Mouse (Mus musculus) olfactory bulb, adult 2 months (tissue): ENCODE data around the gene Phactr1. TPM values are rescaled to one million over a fixed set of nuclear protein-coding genes. Genes with fewer than 3 reads are reported as not detected.

Source experiments
- H3K27ac ChIP-seq: fragments of 200-500 bp; 2 replicates; pipeline ENCODE4 v1.5.1; 2012; ENCODE audit warnings: low read depth, low read length; ENCODE audit not compliant: insufficient read depth
- H3K4me1 ChIP-seq: fragments of 200-500 bp; 2 replicates; pipeline ENCODE4 v1.6.1; 2012; ENCODE audit warnings: low read length; ENCODE audit not compliant: control insufficient read depth, insufficient read depth
- H3K4me3 ChIP-seq: fragments of 200-500 bp; 2 replicates; pipeline ENCODE4 v1.5.1; 2012; ENCODE audit warnings: mild to moderate bottlenecking, low read depth, low read length, moderate library complexity; ENCODE audit not compliant: insufficient read depth
- CTCF ChIP-seq: fragments of 200-500 bp; IDR thresholded peaks from 2 replicates; pipeline ENCODE4 v1.5.1; 2012; ENCODE audit warnings: low read depth, mild to moderate bottlenecking, low read length, moderate library complexity; ENCODE audit not compliant: insufficient read depth
- POLR2A ChIP-seq: fragments of 200-500 bp; IDR thresholded peaks from 2 replicates; pipeline ENCODE4 v1.6.1; 2012; ENCODE audit warnings: mild to moderate bottlenecking, low read depth, low read length, moderate library complexity; ENCODE audit not compliant: insufficient read depth
- WGBS: fragments of 180-500 bp; shearing (Covaris S2); methylation state at CpG from one replicate; pipeline ENCODE4 v1.1.7; 2018; 5-methylcytosine and 5-hydroxymethylcytosine counted together
- polyA plus RNA-seq: library from polyadenylated mRNA; stranded (reverse); fragments of >200 nt; gene quantifications from 2 replicates; pipeline ENCODE4 v1.2.4, GENCODE M21; 2012; ENCODE audit warnings: low replicate concordance; ENCODE audit not compliant: missing spikeins, insufficient read depth, insufficient read length

Phactr1 gene
- polyA plus RNA-seq, 1 experiment = not detected

DNA sequence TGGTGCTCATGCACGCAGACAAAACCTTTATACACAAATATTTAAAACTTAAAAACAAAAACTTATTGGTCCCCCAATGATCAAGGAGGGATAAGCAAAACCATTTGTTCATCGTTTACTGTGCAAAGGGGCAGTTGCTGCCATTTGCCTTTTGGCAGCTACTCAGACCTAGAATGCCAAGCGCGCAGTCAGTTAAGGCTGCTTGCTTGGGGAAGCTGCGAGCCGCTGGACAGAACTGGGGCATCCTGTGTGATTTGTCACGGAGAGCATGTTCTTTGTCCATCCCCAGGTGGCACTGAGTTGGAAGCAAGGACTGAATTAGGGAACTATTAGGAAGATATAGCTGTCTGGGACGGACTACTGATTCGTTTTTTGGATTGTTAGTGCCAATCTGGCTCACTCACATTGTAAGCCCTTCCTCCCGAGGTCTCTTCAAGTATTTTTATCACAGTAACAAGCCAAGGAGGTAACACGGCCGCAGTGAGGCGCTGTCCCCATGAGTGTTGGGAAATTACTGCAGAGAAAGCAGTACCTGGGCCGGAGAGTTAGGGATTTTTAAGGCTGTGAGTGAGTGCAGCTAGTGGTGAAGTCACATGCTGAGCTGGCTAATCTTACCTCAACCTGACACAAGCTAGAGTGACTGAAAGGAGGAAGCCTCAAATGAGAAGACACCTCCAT is 491.8 kb downstream of the Phactr1 start:
- H3K4me3 ChIP-seq = no peak overlapping the region
- H3K4me1 ChIP-seq = no peaks in the 10 kb centered on the region
- no peak overlapping the region for H3K27ac ChIP-seq
- TF ChIP-seq POLR2A = no peak
- no peak for TF ChIP-seq CTCF
- 35% methylated on average over 14 of the region's 14 CpGs for WGBS

DNA sequence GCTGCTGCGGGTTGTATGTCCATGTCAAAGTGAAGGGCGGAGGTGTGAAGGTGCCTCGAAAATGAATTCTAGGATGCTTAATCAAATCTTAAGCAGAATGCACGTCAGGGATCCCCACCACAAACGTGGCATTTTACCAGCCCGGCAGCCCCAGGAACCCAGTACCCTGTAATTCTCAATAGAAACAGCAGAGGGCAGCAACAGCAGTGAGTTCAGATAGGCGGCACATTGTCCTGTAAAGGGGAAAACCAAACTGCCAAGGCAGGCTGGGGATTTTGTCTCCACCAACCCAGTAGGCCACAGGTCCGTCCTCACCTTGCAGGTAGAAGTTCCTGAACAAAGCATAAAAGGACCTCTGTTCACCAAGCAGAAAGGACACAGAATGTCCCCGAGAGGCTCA is 492.8 kb downstream of the Phactr1 start:
- TF ChIP-seq POLR2A = no peak
- peak; percentile 62 for TF ChIP-seq CTCF
- Histone ChIP-seq H3K27ac (no peak overlapping the region), H3K4me3 (no peak overlapping the region), H3K4me1 (no peaks in the 10 kb centered on the region)
- whole genome bisulfite sequencing = 19% methylated on average over 9 of the region's 9 CpGs

DNA sequence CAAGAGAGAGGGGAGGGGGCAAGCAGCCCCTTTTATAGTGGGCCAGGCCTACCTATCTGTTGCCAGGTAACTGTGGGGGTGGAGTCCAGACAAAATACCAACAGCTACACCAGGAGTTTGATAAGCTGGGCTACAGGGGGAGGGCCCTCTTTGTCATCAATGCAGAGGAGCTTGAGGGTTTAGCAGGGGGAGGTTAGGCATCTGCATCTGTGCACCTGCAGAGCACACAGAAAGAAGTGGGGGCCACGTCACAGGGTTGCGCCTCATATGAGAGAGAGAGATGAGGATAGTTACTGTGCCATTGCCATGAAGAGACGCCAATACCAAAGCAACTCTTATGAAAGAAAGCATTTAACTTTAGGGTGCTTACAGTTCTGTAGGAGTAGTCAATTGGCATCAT is 496.3 kb downstream of the Phactr1 start:
- H3K4me1 ChIP-seq = no peaks in the 10 kb centered on the region
- TF ChIP-seq CTCF = no peak
- WGBS = 92% methylated on average over 3 of the region's 3 CpGs
- H3K27ac ChIP-seq = no peak overlapping the region
- no peak overlapping the region for H3K4me3 ChIP-seq

DNA sequence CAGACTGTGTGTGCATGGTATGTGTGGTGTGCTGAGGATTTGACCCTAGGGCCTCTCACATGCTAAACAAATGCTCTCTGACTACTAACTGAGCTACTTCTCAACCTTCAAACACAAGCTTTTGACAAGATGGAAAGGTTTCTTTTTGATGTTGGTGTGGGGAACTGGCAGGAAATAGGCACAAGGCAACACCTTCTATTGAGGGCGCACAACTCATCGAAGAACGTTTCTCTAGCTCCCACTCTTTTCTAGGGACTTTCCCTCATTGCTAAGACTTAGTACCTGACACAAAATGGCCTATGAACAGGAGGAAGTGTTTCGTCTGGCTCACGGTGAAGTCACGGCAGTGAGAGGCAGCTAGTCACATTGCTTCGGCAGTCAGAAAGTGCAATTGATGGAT is 496.9 kb downstream of the Phactr1 start:
- Histone ChIP-seq H3K27ac (no peak overlapping the region), H3K4me1 (peaks cover 2% of the 10 kb centered on the region; the same call in 1 of the 2 replicates), H3K4me3 (no peak overlapping the region)
- TF ChIP-seq CTCF (no peak), POLR2A (no peak)
- 94% methylated on average over 7 of the region's 7 CpGs for WGBS

DNA sequence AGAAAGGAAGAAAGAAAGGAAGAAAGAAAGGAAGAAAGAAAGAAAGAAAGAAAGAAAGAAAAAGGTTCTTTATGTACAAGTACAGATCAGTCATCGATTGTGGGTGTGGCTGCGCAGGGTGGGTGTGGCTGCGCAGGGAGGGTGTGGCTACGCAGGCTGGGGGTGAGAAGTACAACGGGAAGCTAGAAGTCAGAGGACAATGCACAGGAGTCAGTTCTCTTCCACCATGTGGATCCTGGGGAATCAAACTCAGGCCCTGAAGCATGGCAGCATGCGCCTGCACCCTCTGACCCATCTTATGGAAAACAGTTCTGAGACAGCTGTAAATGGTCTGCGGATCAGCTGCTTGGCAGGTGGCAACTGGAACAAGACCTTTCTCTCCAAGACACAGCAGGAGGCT is 500.7 kb downstream of the Phactr1 start:
- TF ChIP-seq CTCF (no peak), POLR2A (no peak)
- H3K27ac ChIP-seq = no peak overlapping the region
- WGBS = 67% methylated on average over 7 of the region's 7 CpGs
- H3K4me1 ChIP-seq = peaks cover 6% of the 10 kb centered on the region; the same call in 1 of the 2 replicates
- H3K4me3 ChIP-seq = no peak overlapping the region

DNA sequence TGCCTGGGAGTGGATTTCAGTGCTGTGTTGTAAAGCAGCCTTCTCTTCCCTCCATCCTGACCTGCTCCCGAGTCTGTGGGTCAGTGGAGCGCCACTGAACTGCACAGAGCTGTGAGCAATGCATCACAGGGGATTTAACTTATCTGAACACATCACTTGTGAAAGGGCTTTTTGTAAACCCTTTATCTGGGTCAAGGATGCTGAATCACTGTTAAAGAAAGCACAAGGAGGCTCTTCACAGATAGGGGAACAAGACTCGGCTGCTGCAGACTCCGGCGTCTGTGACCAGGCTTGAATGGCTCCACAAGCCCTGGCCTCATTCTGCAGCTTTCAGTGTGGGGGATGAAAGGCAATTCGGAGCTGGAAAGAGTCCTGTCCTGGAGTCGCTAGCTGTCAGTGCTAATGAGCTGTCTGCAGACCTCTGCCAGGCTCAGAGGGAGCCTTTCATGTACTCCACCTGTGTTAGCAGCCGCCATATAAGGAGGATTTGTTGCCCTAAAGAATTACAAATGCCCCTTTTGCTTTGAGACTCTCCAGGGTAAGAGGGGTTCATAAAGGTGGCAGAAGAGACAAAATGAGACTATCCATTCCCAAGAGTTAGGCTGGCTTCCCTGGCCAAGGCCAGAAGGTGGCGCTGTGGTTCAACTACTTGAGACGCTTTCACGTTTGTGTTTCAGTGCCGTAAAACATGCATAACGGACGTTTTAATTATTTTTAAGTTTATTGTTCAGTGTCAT is 502.2 kb downstream of the Phactr1 start:
- TF ChIP-seq CTCF = peak; percentile 39
- no peak for TF ChIP-seq POLR2A
- H3K4me1 ChIP-seq = peaks cover 6% of the 10 kb centered on the region; the same call in 1 of the 2 replicates
- WGBS = 7% methylated on average over 14 of the region's 14 CpGs
- H3K4me3 ChIP-seq = no peak overlapping the region
- no peak overlapping the region for H3K27ac ChIP-seq

DNA sequence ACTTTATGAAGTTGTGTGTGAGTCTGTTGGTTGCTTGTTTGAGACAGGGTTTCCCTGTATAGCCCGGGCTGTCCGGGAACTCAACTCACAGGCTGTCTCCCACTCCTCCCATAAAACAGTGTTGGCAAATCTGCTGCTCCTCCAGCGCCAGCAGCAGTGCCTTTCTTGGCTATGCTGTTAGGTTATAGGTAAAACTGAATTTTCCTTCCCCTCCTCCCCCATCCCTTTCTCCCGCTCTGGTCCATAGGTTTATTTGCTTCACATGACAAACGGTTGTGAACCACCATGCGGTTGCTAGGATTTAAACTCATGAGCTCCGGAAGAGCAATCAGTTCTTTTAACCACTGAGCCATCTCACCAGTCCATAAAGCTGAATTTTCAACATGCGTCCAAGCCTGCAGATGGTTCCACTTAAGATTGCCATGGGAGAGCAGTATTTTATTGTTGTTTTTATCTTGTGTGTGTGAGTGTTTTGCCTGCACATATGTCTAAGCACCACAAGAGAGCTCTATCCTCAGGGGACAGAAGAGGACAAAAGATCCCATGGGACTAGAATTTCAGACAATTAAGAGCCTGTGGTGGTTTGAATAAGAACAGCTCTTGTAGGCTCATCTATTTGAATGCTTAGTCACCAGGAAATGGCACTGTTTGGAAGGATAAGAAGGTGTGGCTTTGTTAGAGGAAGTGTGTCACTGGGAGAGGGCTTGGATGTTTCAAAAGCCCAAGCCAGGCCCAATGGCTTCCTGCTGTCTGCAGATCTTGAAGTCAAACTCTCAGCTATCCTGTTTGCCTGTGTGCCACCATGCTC is 503.0 kb downstream of the Phactr1 start:
- Histone ChIP-seq H3K4me3 (no peak overlapping the region), H3K27ac (no peak overlapping the region), H3K4me1 (peaks cover 6% of the 10 kb centered on the region; the same call in 1 of the 2 replicates)
- no peak for TF ChIP-seq POLR2A
- no peak for TF ChIP-seq CTCF
- 20% methylated on average over 8 of the region's 8 CpGs for WGBS

DNA sequence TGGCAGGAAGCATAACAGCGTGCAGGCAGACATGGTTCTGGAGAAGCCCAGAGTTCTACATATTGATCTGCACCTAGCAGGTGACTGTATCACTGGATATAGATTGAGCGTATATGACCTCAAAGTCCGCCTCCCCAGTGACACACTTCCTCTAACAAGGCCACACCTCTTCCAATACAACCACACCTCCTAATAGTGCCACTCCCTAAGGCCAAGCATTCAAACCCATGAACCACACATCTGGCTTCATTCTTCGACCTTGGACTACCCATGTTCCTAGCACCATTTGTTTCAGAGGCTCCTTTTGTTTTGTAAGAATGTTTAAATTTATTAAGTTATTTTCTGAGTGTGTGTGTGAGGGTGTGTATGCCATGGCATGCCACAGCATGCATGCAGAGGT is 507.3 kb downstream of the Phactr1 start:
- TF ChIP-seq POLR2A = no peak
- TF ChIP-seq CTCF = no peak
- Histone ChIP-seq H3K4me3 (no peak overlapping the region), H3K27ac (no peak overlapping the region), H3K4me1 (peaks cover 11% of the 10 kb centered on the region)
- WGBS = 98% methylated on average over 4 of the region's 4 CpGs
